Mouse (Mus musculus): Measurements from ENCODE around the gene Msl1.

The Msl1 gene

GRCm38 (mm10) chr11:98783236-98783696 is 12.1 kb upstream of the Msl1 start:
- ChIA-PET CTCF (interaction anchor here in 3 of 4 experiments (0.6 to 1.8 kb wide), 7 partner anchors 9 to 82 kb away, joined by 3 to 8 read pairs (median 4); partner anchors contain the start of gene Csf3 (in 1 of the 3)), POLR2A (interaction anchor here in 2 of 4 experiments (0.8 to 3.8 kb wide), 22 partner anchors 9 to 125 kb away, joined by 3 to 21 read pairs (median 4); partner anchors contain the start of genes Msl1 (in 2 of the 2), Nr1d1 (in 1 of the 2), Psmd3 (in 1 of the 2) and Thra (in 1 of the 2))

GRCm38 (mm10) chr11:98784139-98784538 is 11.2 kb upstream of the Msl1 start:
- ChIA-PET POLR2A (interaction anchor here in 2 of 4 experiments (1.1 to 3.8 kb wide), 6 partner anchors 10 to 102 kb away, joined by 3 to 21 read pairs (median 5); partner anchors contain the start of genes Msl1 (in 1 of the 2), Nr1d1 (in 1 of the 2) and Psmd3 (in 1 of the 2)), CTCF (no interaction called here)

DNA sequence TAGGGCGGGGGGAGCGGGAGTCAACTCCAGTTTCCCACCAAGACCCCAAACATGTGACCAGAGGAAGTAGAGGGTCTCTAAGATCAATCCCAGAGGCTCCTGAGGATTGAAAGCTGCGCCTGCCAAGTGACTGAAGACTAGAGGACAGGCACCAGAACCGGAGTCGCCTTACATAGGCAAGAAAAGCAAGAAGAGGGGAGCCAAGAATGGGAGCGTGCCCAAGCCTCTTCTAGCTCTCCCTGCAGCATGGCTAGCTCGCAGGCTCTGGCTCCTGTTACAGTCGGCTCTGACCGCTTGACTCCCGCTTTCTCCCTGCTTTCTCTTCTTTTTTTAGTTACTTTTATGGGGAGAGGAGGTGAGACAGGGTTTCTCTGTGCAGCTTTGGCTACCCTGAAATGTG is 10.1 kb upstream of the Msl1 start:
- ChIA-PET CTCF (interaction anchor here (0.6 to 4.3 kb wide), 14 partner anchors 9 to 112 kb away, joined by 3 to 76 read pairs (median 8); partner anchors contain the start of genes Nr1d1 (in 2 of the 4), Msl1 (in 1 of the 4) and Thra (in 1 of the 4)), POLR2A (interaction anchor here in 3 of 4 experiments (0.8 to 5.9 kb wide), 14 partner anchors 8 to 64 kb away, joined by 3 to 36 read pairs (median 16); partner anchors contain the start of genes Nr1d1 (in 2 of the 3), Msl1 (in 1 of the 3) and Thra (in 1 of the 3))

DNA sequence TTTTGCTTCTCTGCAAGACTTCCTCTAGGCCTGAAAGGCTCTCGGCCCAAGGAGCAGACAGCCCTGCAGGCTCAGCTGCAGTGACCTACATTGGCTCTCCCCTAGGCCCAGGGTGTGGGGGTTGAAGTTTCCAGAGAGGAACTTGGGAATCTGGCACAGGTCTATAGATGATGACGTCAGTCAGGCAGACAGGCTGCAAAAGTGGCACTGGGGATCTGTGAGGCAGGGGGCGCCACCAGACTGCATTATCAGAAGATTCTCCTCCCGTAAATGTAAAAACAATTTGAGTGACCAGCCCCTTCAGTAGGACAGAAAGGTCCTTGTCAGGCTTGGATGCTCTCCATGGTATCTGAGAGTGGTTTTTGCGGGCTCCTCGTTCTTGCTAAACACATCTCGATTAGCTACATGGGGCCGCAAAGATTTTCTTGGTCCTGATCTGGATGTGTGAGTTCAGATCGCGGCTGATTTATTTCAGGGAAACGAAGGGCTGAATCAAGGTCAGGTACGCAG is 9.5 kb upstream of the Msl1 start:
- CTCF ChIA-PET = interaction anchor here (0.5 to 4.3 kb wide), 39 partner anchors 8 to 217 kb away, joined by 3 to 76 read pairs (median 7); partner anchors contain the start of genes Csf3 (in 3 of the 4), Nr1d1 (in 2 of the 4), Thra (in 2 of the 4) and Msl1 (in 1 of the 4)
- POLR2A ChIA-PET = interaction anchor here (0.8 to 5.9 kb wide), 34 partner anchors 9 to 156 kb away, joined by 3 to 36 read pairs (median 6); partner anchors contain the start of genes Nr1d1 (in 2 of the 4), Thra (in 2 of the 4), Cdc6 (in 1 of the 4) and Gsdma (in 1 of the 4)

GRCm38 (mm10) chr11:98786359-98787214 is 8.7 kb upstream of the Msl1 start:
- ChIA-PET CTCF (interaction anchor here (0.5 to 4.3 kb wide), 113 partner anchors 9 to 1853 kb away, joined by 3 to 76 read pairs (median 4); partner anchors contain the start of genes Csf3 (in 3 of the 4), Nr1d1 (in 3 of the 4), Psmd3 (in 3 of the 4) and Thra (in 2 of the 4)), POLR2A (interaction anchor here (0.7 to 5.9 kb wide), 50 partner anchors 9 to 155 kb away, joined by 3 to 36 read pairs (median 6); partner anchors contain the start of genes Psmd3 (in 3 of the 4), Msl1 (in 2 of the 4), Nr1d1 (in 2 of the 4) and Thra (in 2 of the 4))

DNA sequence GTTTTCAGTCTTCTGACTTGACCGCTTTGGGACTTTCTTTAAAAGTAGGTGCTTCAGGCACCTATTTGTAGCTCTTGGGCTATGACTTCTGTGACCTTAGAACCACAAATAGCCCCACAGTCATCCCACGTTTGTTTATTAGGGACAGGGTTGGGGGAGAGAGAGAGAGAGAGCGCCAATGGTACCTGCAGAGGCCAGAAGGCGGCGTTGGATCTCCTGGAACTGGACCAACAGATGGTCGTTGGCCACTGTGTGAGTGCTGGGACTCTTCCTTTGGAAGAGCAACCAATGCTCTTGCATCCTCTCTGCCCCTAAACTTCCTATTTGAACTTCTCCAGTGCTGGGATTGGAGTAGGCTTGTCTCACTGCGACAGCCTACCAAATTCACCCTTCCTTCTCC is 8.1 kb upstream of the Msl1 start:
- CTCF ChIA-PET = interaction anchor here (0.6 to 4.3 kb wide), 101 partner anchors 9 to 1853 kb away, joined by 3 to 76 read pairs (median 5); partner anchors contain the start of genes Csf3 (in 3 of the 4), Nr1d1 (in 3 of the 4), Psmd3 (in 2 of the 4) and Thra (in 2 of the 4)
- POLR2A ChIA-PET = interaction anchor here (0.7 to 5.9 kb wide), 44 partner anchors 8 to 154 kb away, joined by 3 to 36 read pairs (median 6); partner anchors contain the start of genes Psmd3 (in 3 of the 4), Msl1 (in 2 of the 4), Nr1d1 (in 2 of the 4) and Thra (in 2 of the 4)

GRCm38 (mm10) chr11:98787691-98788090 is 7.6 kb upstream of the Msl1 start:
- POLR2A ChIA-PET = interaction anchor here in 2 of 4 experiments (0.6 to 5.9 kb wide), 23 partner anchors 10 to 106 kb away, joined by 3 to 36 read pairs (median 8); partner anchors contain the start of genes Nr1d1 (in 2 of the 2), Msl1 (in 1 of the 2), Psmd3 (in 1 of the 2) and Thra (in 1 of the 2)

DNA sequence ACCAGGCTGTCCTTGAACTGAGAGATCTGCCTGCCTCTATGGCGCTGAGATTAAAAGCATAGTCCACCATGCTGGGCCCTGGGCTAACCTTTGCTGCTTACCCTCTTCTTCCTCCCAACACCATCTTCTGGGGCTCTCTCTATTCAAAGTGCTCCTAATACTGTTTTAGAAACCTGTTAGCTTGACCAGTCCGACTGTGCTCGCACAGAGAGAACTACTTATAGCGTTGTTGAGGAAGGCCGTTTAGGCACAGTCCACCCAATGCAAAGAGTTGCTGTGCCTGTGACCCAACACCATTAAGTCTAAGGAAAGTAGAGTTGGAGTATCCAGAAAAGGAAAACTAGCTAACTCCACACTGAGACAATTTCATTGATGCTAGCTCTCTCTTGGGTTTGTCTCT is 7.2 kb upstream of the Msl1 start:
- CTCF ChIA-PET = interaction anchor here (0.7 to 4.3 kb wide), 18 partner anchors 12 to 106 kb away, joined by 3 to 66 read pairs (median 8); partner anchors contain the start of genes Csf3 (in 2 of the 4), Nr1d1 (in 1 of the 4) and Thra (in 1 of the 4)
- POLR2A ChIA-PET = interaction anchor here in 2 of 4 experiments (0.6 to 5.9 kb wide), 21 partner anchors 9 to 107 kb away, joined by 3 to 36 read pairs (median 11); partner anchors contain the start of genes Psmd3 (in 2 of the 2), Msl1 (in 1 of the 2) and Nr1d1 (in 1 of the 2)

More at GRCm38 (mm10) chr11:98787691-98788090, 7.6 kb upstream of the Msl1 start:
- CTCF ChIA-PET = interaction anchor here in 3 of 4 experiments (0.8 to 4.3 kb wide), 31 partner anchors 11 to 364 kb away, joined by 3 to 76 read pairs (median 9); partner anchors contain the start of genes Psmd3 (in 2 of the 3), Thra (in 2 of the 3), Csf3 (in 1 of the 3) and Mien1 (in 1 of the 3)

GRCm38 (mm10) chr11:98788550-98789218 is 6.6 kb upstream of the Msl1 start:
- ChIA-PET CTCF (interaction anchor here (0.5 to 4.3 kb wide), 33 partner anchors 12 to 205 kb away, joined by 3 to 66 read pairs (median 4); partner anchors contain the start of genes Csf3 (in 2 of the 4), Nr1d1 (in 2 of the 4), Casc3 (in 1 of the 4) and Cdc6 (in 1 of the 4)), POLR2A (interaction anchor here (0.5 to 5.9 kb wide), 45 partner anchors 8 to 1663 kb away, joined by 3 to 36 read pairs (median 4); partner anchors contain the start of genes Msl1 (in 1 of the 4), Nr1d1 (in 1 of the 4), Ormdl3 (in 1 of the 4) and Psmd3 (in 1 of the 4))

GRCm38 (mm10) chr11:98789219-98789807 is 6.0 kb upstream of the Msl1 start:
- ChIA-PET CTCF (interaction anchor here (0.5 to 4.3 kb wide), 35 partner anchors 13 to 447 kb away, joined by 3 to 66 read pairs (median 4); partner anchors contain the start of genes Nr1d1 (in 2 of the 4), Casc3 (in 1 of the 4), Cdc6 (in 1 of the 4) and Csf3 (in 1 of the 4)), POLR2A (interaction anchor here (0.6 to 5.9 kb wide), 47 partner anchors 8 to 1663 kb away, joined by 3 to 36 read pairs (median 3); partner anchors contain the start of genes Eif1 (in 1 of the 4), Msl1 (in 1 of the 4), Nr1d1 (in 1 of the 4) and Ormdl3 (in 1 of the 4))

- CTCF ChIA-PET = interaction anchor here (0.5 to 2.1 kb wide), 13 partner anchors 16 to 447 kb away, joined by 3 to 10 read pairs (median 4); no protein-coding TSS in a partner anchor
Observed at GRCm38 (mm10) chr11:98789824-98790223, 5.5 kb upstream of the Msl1 start.

DNA sequence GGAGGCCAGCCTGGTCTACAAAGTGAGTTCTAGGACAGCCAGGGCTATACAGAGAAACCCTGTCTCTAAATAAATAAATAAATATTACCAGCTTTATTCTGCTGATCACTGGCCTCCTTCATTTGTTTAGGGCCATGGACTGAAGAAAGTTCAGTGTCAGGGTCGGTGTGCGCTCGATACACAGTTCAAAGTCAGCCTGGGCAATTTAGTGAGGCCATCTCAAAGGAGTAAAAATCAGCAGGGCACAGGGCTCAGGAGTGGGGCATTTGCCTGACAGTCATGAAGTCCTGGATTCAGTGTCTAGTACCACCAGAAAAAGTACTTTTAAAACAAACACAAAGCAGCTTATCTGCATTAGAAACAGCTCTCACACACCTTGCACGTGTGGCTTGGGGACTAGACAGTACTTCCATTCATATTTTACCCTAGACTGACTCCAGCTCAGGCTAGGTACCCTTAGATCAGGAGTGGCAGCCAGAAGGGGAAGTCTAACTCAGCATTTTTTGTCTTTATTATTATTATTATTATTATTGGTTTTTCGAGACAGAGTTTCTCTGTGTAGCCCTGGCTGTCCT is 4.6 kb upstream of the Msl1 start:
- POLR2A ChIA-PET = interaction anchor here (0.6 to 5.9 kb wide), 13 partner anchors 9 to 192 kb away, joined by 3 to 36 read pairs (median 4); partner anchors contain the start of genes Gjd3 (in 1 of the 4) and Nr1d1 (in 1 of the 4)

More at GRCm38 (mm10) chr11:98789824-98790223, 5.5 kb upstream of the Msl1 start:
- POLR2A ChIA-PET = interaction anchor here (0.6 to 5.9 kb wide), 22 partner anchors 8 to 1530 kb away, joined by 3 to 36 read pairs (median 4); partner anchors contain the start of genes Eif1 (in 1 of the 4), Msl1 (in 1 of the 4) and Nr1d1 (in 1 of the 4)

GRCm38 (mm10) chr11:98791448-98791847 is 3.9 kb upstream of the Msl1 start:
- CTCF ChIA-PET = interaction anchor here in 3 of 4 experiments (0.5 to 1.4 kb wide), 7 partner anchors 34 to 178 kb away, joined by 3 to 5 read pairs (median 3); partner anchors contain the start of gene Thra (in 1 of the 3)
- POLR2A ChIA-PET = interaction anchor here in 3 of 4 experiments (0.6 to 3.4 kb wide), 20 partner anchors 9 to 319 kb away, joined by 3 to 27 read pairs (median 4); partner anchors contain the start of genes Nr1d1 (in 2 of the 3), Casc3 (in 1 of the 3), Psmd3 (in 1 of the 3) and Thra (in 1 of the 3)

More for the DNA sequence above, 4.6 kb upstream of the Msl1 start:
- CTCF ChIA-PET = interaction anchor here in 3 of 4 experiments (0.6 to 1.2 kb wide), 5 partner anchors 11 to 732 kb away, joined by 3 to 6 read pairs (median 5); no protein-coding TSS in a partner anchor

GRCm38 (mm10) chr11:98792081-98792480 is 3.2 kb upstream of the Msl1 start:
- POLR2A ChIA-PET = interaction anchor here in 3 of 4 experiments (0.6 to 1.8 kb wide), 20 partner anchors 10 to 319 kb away, joined by 3 to 16 read pairs (median 4); partner anchors contain the start of genes Nr1d1 (in 2 of the 3), Casc3 (in 1 of the 3), Psmd3 (in 1 of the 3) and Thra (in 1 of the 3)
- CTCF ChIA-PET = interaction anchor here in 3 of 4 experiments (0.5 to 1.4 kb wide), 14 partner anchors 18 to 539 kb away, joined by 3 to 5 read pairs (median 3); partner anchors contain the start of gene Thra (in 1 of the 3)
